Mouse (Mus musculus): ENCODE measurements around the gene Gm49369.

DNA sequence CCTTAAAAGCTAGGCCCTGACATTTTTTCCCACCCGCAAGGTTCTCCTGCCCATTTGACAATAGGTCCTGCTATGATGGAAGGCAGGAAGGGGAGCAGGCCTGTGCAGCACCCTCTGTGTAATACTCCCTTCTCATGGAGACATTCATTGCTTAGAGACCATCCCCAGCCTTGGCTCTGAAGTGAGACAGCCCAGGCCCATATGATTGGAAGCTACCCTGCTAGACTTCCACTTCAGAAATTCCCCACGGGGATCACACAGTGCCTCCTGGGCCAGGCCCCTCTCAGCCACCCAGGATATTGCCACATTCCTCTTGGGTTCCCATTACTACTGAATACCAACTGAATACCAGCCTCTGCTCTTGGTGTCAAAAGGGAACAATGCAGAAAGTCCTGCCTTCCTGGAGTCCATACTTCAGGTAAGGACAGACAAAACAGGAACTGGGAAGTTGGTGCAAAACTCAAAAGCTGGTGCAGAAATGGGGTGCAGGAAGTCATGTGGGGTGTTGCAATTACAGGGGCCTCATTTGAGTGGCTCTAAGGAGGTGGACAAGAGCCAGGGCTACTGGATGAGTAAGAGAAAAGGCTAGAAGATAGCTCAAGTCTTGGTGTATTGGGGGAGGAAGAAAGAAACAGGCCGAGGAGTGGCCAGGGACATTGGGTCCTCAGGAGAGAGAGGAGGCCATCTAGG, 7.6 kb upstream of the Gm49369 start:
- TF ChIP-seq POLR2A (IDR thresholded peaks at IDR 0.05; ENCODE audit: insufficient read length, low read depth) = no peak
- TF ChIP-seq TCF12 (IDR thresholded peaks at IDR 0.05; ENCODE audit: insufficient read depth, poor library complexity, severe bottlenecking) = no peak
- no peak for TF ChIP-seq CEBPB (IDR thresholded peaks at IDR 0.05; ENCODE audit: insufficient read depth, poor library complexity, severe bottlenecking)
- no peak for TF ChIP-seq POLR2AphosphoS2 (IDR thresholded peaks at IDR 0.05; ENCODE audit: insufficient read length, low read depth)
- TF ChIP-seq USF1 (IDR thresholded peaks at IDR 0.05; ENCODE audit: low read depth) = no peak
- TF ChIP-seq SRF (IDR thresholded peaks at IDR 0.05; ENCODE audit: control insufficient read depth, insufficient read length, low read depth) = no peak
- no peak for TF ChIP-seq TCF3 (IDR thresholded peaks at IDR 0.05; ENCODE audit: insufficient read length, low read depth)
- TF ChIP-seq MYOG (IDR thresholded peaks at IDR 0.05; ENCODE audit: control insufficient read depth in 1 of 3, insufficient read depth in 1 of 3, insufficient read length in 2 of 3, low read depth in 2 of 3) = no peak
- TF ChIP-seq E2F4 (IDR thresholded peaks at IDR 0.05; ENCODE audit: insufficient read depth) = no peak
- TF ChIP-seq MAX (IDR thresholded peaks at IDR 0.05; ENCODE audit: low read depth) = no peak
- TF ChIP-seq MYOD1 (IDR thresholded peaks at IDR 0.05; ENCODE audit: control insufficient read depth in 1 of 3, insufficient read length in 2 of 3, low read depth in 2 of 3) = no peak

Measured in myocyte (in vitro differentiated cells).